Mouse (Mus musculus): ENCODE results near the gene Dapl1.

DNA sequence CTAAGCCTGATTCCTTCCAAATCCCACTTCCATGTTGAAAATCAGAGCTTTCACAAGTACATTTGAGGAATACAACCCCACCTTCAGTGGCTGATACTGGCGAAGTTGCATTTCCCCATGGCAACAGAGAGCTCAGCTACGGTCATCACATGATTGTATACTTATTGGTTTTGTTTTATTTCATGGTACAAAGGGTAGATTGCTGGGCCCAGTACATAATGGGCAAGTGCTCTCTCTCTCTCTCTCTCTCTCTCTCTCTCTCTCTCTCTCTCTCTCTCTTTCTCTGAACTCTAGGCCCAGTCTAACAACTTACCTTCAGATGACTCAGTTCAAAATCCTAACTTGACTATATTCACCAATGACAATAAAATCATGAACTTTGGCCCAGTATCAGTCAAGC is 52.5 kb downstream of the Dapl1 start:
- no peak for TF ChIP-seq CTCF (IDR thresholded peaks at IDR 0.05; ENCODE audit: extremely low read depth, insufficient read depth, insufficient read length, insufficient replicate concordance)
- no peak for TF ChIP-seq POLR2A (IDR thresholded peaks at IDR 0.05; ENCODE audit: low read depth, low read length)
